Mouse (Mus musculus): Measurements from ENCODE around the gene Parn. TPM values are rescaled to one million over a fixed set of nuclear protein-coding genes. Genes with fewer than 3 reads are reported as not detected.

Parn gene
- polyA plus RNA-seq (2014; fragmentation: Illumina TruSeq; extraction: RNeasy Lipid Tissue Mini Kit (QIAGEN cat#74804); ENCODE audit: low replicate concordance), result 18.9 TPM

GRCm38 (mm10) chr16:13667878-13668343, at the start of gene Parn:
Gene Parn, minus strand, starts transcription at chr16:13668170.

GRCm38 (mm10) chr16:13671685-13672385, 3.9 kb upstream of the Parn start, which contains the start of the genes Bfar and 3110001I22Rik:
Gene Bfar, plus strand, starts transcription at chr16:13671858.
Gene 3110001I22Rik, plus strand, starts transcription at chr16:13671929.

Other genes starting within 250 kb of the Parn start
- 39.7 TPM for gene Bfar, start 3.7 kb upstream of the Parn start, polyA plus RNA-seq (2014; fragmentation: Illumina TruSeq; extraction: RNeasy Lipid Tissue Mini Kit (QIAGEN cat#74804); ENCODE audit: low replicate concordance)
- gene 3110001I22Rik, start 3.8 kb upstream of the Parn start, polyA plus RNA-seq (2014; fragmentation: Illumina TruSeq; extraction: RNeasy Lipid Tissue Mini Kit (QIAGEN cat#74804); ENCODE audit: low replicate concordance), result 10.8 TPM
- 0.82 TPM for gene Pla2g10, start 62.8 kb upstream of the Parn start, polyA plus RNA-seq (2014; fragmentation: Illumina TruSeq; extraction: RNeasy Lipid Tissue Mini Kit (QIAGEN cat#74804); ENCODE audit: low replicate concordance)
- 23.8 TPM for gene Rrn3, start 112.5 kb upstream of the Parn start, polyA plus RNA-seq (2014; fragmentation: Illumina TruSeq; extraction: RNeasy Lipid Tissue Mini Kit (QIAGEN cat#74804); ENCODE audit: low replicate concordance)
- 117 TPM for gene Ntan1, start 150.7 kb upstream of the Parn start, polyA plus RNA-seq (2014; fragmentation: Illumina TruSeq; extraction: RNeasy Lipid Tissue Mini Kit (QIAGEN cat#74804); ENCODE audit: low replicate concordance)
- 135 TPM for gene Pdxdc1, start 235.0 kb upstream of the Parn start, polyA plus RNA-seq (2014; fragmentation: Illumina TruSeq; extraction: RNeasy Lipid Tissue Mini Kit (QIAGEN cat#74804); ENCODE audit: low replicate concordance)
- 7.9 TPM for gene Mpv17l, start 235.0 kb upstream of the Parn start, polyA plus RNA-seq (2014; fragmentation: Illumina TruSeq; extraction: RNeasy Lipid Tissue Mini Kit (QIAGEN cat#74804); ENCODE audit: low replicate concordance)